Mouse (Mus musculus): ENCODE data around the gene Ifna14. TPM values are rescaled to one million over a fixed set of nuclear protein-coding genes. Genes with fewer than 3 reads are reported as not detected.

Gene Ifna14
- total RNA-seq, 1 experiment = not detected

GRCm38 (mm10) chr4:88523241-88523640 is 48.4 kb downstream of the Ifna14 start:
- no peaks in the 10 kb centered on the region for H3K4me1 ChIP-seq (ENCODE audit: control insufficient read depth in 2 of 2, insufficient read depth in 2 of 2, low read length in 2 of 2, poor library complexity in 1 of 2)
- no peaks in the 10 kb centered on the region for H3K9me3 ChIP-seq (ENCODE audit: control insufficient read depth, insufficient read depth, low read depth, low read length)
- H3K9ac ChIP-seq (ENCODE audit: insufficient read depth, low read depth, low read length, poor library complexity, severe bottlenecking) = no peak overlapping the region
- H3K36me3 ChIP-seq (ENCODE audit: control insufficient read depth, insufficient read depth, low read length, poor library complexity, severe bottlenecking) = no peaks in the 10 kb centered on the region
- H3K27ac ChIP-seq (ENCODE audit: insufficient read depth, low read depth, low read length, poor library complexity, severe bottlenecking) = no peak overlapping the region
- no peak overlapping the region for H3K4me3 ChIP-seq (ENCODE audit: insufficient read depth in 1 of 2, low read depth in 1 of 2, low read length in 2 of 2, poor library complexity in 1 of 2, severe bottlenecking in 1 of 2)
- peak; percentile 12 for DNase-seq (ENCODE audit: low read depth, low spot score)
- TF ChIP-seq ZC3H11A (IDR thresholded peaks at IDR 0.05; ENCODE audit: borderline replicate concordance, low read depth, low read length) (no peak), ZNF384 (IDR thresholded peaks at IDR 0.05; ENCODE audit: low read depth, low read length) (no peak), HCFC1 (IDR thresholded peaks at IDR 0.05; ENCODE audit: borderline replicate concordance, insufficient read depth, low read length) (no peak), MAFK (IDR thresholded peaks at IDR 0.05; ENCODE audit: insufficient read depth, low read depth, low read length) (no peak), CHD2 (IDR thresholded peaks at IDR 0.05; ENCODE audit: low read depth, low read length) (no peak)
- in situ Hi-C loops (cut with MboI; ENCODE audit: low sequenced_read_pairs in 2 of 2, unreplicated experiment in 2 of 2) = no loop called here

GRCm38 (mm10) chr4:88522674-88523073 is 48.9 kb downstream of the Ifna14 start, which contains the start of gene Ifnb1:
Ifnb1 (minus strand) TSS chr4:88522774.
- no peak within 1 kb of the TSS for H3K9ac ChIP-seq (ENCODE audit: insufficient read depth, low read depth, low read length, poor library complexity, severe bottlenecking)
- DNase-seq (ENCODE audit: low read depth, low spot score) = no peak
- in situ Hi-C loops (cut with MboI; ENCODE audit: low sequenced_read_pairs in 2 of 2, unreplicated experiment in 2 of 2) = no loop called here
- H3K36me3 ChIP-seq (ENCODE audit: control insufficient read depth, insufficient read depth, low read length, poor library complexity, severe bottlenecking) = no peaks in the 10 kb centered on the region
- TF ChIP-seq ZC3H11A (IDR thresholded peaks at IDR 0.05; ENCODE audit: borderline replicate concordance, low read depth, low read length) (no peak), CHD2 (IDR thresholded peaks at IDR 0.05; ENCODE audit: low read depth, low read length) (no peak)
- H3K9me3 ChIP-seq (ENCODE audit: control insufficient read depth, insufficient read depth, low read depth, low read length) = no peaks in the 10 kb centered on the region
- no peaks in the 10 kb centered on the region for H3K4me1 ChIP-seq (ENCODE audit: control insufficient read depth in 2 of 2, insufficient read depth in 2 of 2, low read length in 2 of 2, poor library complexity in 1 of 2)
- H3K27ac ChIP-seq (ENCODE audit: insufficient read depth, low read depth, low read length, poor library complexity, severe bottlenecking) = no peak within 1 kb of the TSS
- no peak within 1 kb of the TSS for H3K4me3 ChIP-seq (ENCODE audit: insufficient read depth in 1 of 2, low read depth in 1 of 2, low read length in 2 of 2, poor library complexity in 1 of 2, severe bottlenecking in 1 of 2)

Other genes with a start within 250 kb of the Ifna14 start
- 2.0 and 5.7 TPM in 2 replicates for gene Hacd4, start 132.9 kb downstream of the Ifna14 start, total RNA-seq (2012; rRNA removed)
- gene Ifnb1, start 49.0 kb downstream of the Ifna14 start, total RNA-seq (2012; rRNA removed) = not detected in 2 replicates
- not detected in 2 replicates for gene Ifna15, start 13.6 kb downstream of the Ifna14 start, total RNA-seq (2012; rRNA removed)
- gene Ifna9, start 20.6 kb upstream of the Ifna14 start, total RNA-seq (2012; rRNA removed) = not detected in 2 replicates
- not detected in 2 replicates for gene Ifna12, start 31.6 kb upstream of the Ifna14 start, total RNA-seq (2012; rRNA removed)
- not detected in 2 replicates for gene C87499, start 62.6 kb upstream of the Ifna14 start, total RNA-seq (2012; rRNA removed)
- gene Ifna13, start 72.7 kb upstream of the Ifna14 start, total RNA-seq (2012; rRNA removed) = not detected in 2 replicates
- not detected in 2 replicates for gene Ifna16, start 105.1 kb upstream of the Ifna14 start, total RNA-seq (2012; rRNA removed)
- gene Ifna2, start 112.1 kb upstream of the Ifna14 start, total RNA-seq (2012; rRNA removed) = not detected in 2 replicates
- not detected in 2 replicates for gene Ifnab, start 119.6 kb upstream of the Ifna14 start, total RNA-seq (2012; rRNA removed)
- gene Gm26566, start 150.0 kb upstream of the Ifna14 start, total RNA-seq (2012; rRNA removed) = 3.7 and 5.3 TPM in 2 replicates
- gene Klhl9, start 150.7 kb upstream of the Ifna14 start, total RNA-seq (2012; rRNA removed) = 20.7 and 31.5 TPM in 2 replicates
- gene Gm13271, start 183.1 kb upstream of the Ifna14 start, total RNA-seq (2012; rRNA removed) = not detected in 2 replicates
- gene Gm13283, start 188.3 kb upstream of the Ifna14 start, total RNA-seq (2012; rRNA removed) = not detected in 2 replicates
- gene Gm13290, start 202.0 kb upstream of the Ifna14 start, total RNA-seq (2012; rRNA removed) = not detected in 2 replicates
- gene Gm13289, start 205.1 kb upstream of the Ifna14 start, total RNA-seq (2012; rRNA removed) = not detected in 2 replicates
- gene Gm13272, start 208.1 kb upstream of the Ifna14 start, total RNA-seq (2012; rRNA removed) = not detected in 2 replicates
- not detected in 2 replicates for gene Ifnz, start 210.3 kb upstream of the Ifna14 start, total RNA-seq (2012; rRNA removed)
- gene Gm13276, start 213.9 kb upstream of the Ifna14 start, total RNA-seq (2012; rRNA removed) = not detected in 2 replicates
- not detected in 2 replicates for gene Gm13277, start 216.8 kb upstream of the Ifna14 start, total RNA-seq (2012; rRNA removed)
- gene Gm13278, start 219.8 kb upstream of the Ifna14 start, total RNA-seq (2012; rRNA removed) = not detected in 2 replicates
- gene Gm13275, start 222.7 kb upstream of the Ifna14 start, total RNA-seq (2012; rRNA removed) = not detected in 2 replicates
- gene Gm13279, start 225.6 kb upstream of the Ifna14 start, total RNA-seq (2012; rRNA removed) = not detected in 2 replicates
- not detected in 2 replicates for gene Gm13285, start 227.9 kb upstream of the Ifna14 start, total RNA-seq (2012; rRNA removed)
- gene Gm13287, start 231.5 kb upstream of the Ifna14 start, total RNA-seq (2012; rRNA removed) = not detected in 2 replicates
- not detected in 2 replicates for gene Gm13288, start 233.7 kb upstream of the Ifna14 start, total RNA-seq (2012; rRNA removed)
- not detected in 2 replicates for gene Ifna7, start 244.4 kb upstream of the Ifna14 start, total RNA-seq (2012; rRNA removed)
- not detected in 2 replicates for gene Ifna11, start 248.2 kb upstream of the Ifna14 start, total RNA-seq (2012; rRNA removed)

Measured in ES-E14 (cell line).